Mouse (Mus musculus) midbrain, postnatal 0 days (tissue): ENCODE measurements at regions not wholly inside any gene's neighbourhood (a gene's known extent, or its start where the extent isn't known, plus 50 kb on each side); places are given as distances from the start of the nearest gene placed in this dataset.

Source experiments
- ATAC-seq: fragments of 200-750 bp; cut with Nextera tagmentation; 2 replicates; pipeline ENCODE4 v1.8.0; 2017; ENCODE audit warnings: moderate number of reproducible peaks, mild to moderate bottlenecking, moderate TSS enrichment, moderate library complexity; ENCODE audit not compliant: low FRiP score
- DNase-seq: peaks from one replicate; pipeline ENCODE4 v3.0.0-alpha.2; 2015; ENCODE audit warnings: low spot score
- H3K27ac ChIP-seq: fragments of 300-500 bp; sonication (generic); 2 replicates; pipeline ENCODE4 v1.5.1; 2014; ENCODE audit warnings: low read depth, mild to moderate bottlenecking, low read length, mixed read lengths
- H3K27me3 ChIP-seq: fragments of 300-500 bp; sonication (generic); 2 replicates; pipeline ENCODE4 v1.6.1; 2014; ENCODE audit warnings: low read length, control low read depth, mixed read lengths; ENCODE audit not compliant: insufficient read depth
- H3K36me3 ChIP-seq: fragments of 300-500 bp; sonication (generic); 2 replicates; pipeline ENCODE4 v1.6.1; 2014; ENCODE audit warnings: low read length, control low read depth, mixed read lengths; ENCODE audit not compliant: insufficient read depth
- H3K4me1 ChIP-seq: fragments of 300-500 bp; sonication (generic); 2 replicates; pipeline ENCODE4 v1.6.1; 2014; ENCODE audit warnings: mild to moderate bottlenecking, control low read depth, antibody characterized with exemption, low read length, mixed read lengths; ENCODE audit not compliant: insufficient read depth
- H3K4me2 ChIP-seq: fragments of 300-500 bp; sonication (generic); 2 replicates; pipeline ENCODE4 v1.6.1; 2014; ENCODE audit warnings: low read depth, mild to moderate bottlenecking, low read length, mixed read lengths; ENCODE audit not compliant: poor library complexity, severe bottlenecking
- H3K4me3 ChIP-seq: fragments of 300-500 bp; sonication (generic); 2 replicates; pipeline ENCODE4 v1.5.1; 2014; ENCODE audit warnings: low read depth, mild to moderate bottlenecking, low read length, moderate library complexity
- H3K9ac ChIP-seq: fragments of 300-500 bp; sonication (generic); replicated peaks from 2 replicates; pipeline ENCODE4 v1.6.1; 2014; ENCODE audit warnings: mild to moderate bottlenecking, low read length, moderate library complexity, mixed read lengths; ENCODE audit not compliant: poor library complexity, severe bottlenecking
- H3K9me3 ChIP-seq: fragments of 300-500 bp; sonication (generic); 2 replicates; pipeline ENCODE4 v1.6.1; 2016; ENCODE audit warnings: low read length, control low read depth
- CTCF ChIP-seq: IDR thresholded peaks from 2 replicates; pipeline ENCODE4 v1.5.1; 2016; ENCODE audit warnings: antibody characterized with exemption, mild to moderate bottlenecking
- WGBS: fragments of 180-500 bp; shearing (Covaris S2); extraction: QIAGEN DNeasy Blood & Tissue Kit; methylation state at CpG from one replicate; pipeline ENCODE4 v1.1.7; 2014; 5-methylcytosine and 5-hydroxymethylcytosine counted together

DNA sequence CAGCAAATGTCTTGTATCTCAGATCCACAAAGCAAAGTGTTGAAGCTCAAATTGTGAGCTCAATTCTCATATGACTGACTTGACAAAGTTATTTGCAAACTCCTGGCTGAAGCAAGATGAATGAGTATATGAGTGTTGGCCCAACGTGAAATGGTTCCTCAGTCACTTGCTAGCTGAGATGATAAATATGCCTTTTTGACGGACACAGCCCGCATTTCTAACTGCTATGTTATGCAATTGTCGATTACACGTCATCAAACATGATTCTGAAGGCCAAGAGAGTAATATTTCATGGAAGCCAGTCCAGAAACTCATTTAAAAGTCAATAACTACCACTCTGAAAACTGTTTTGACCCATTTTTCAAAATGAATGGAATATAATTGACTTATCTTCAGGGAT lies 520.6 kb downstream of the Lipi start:
- Histone ChIP-seq H3K27me3 (no peaks in the 10 kb centered on the region), H3K4me1 (no peaks in the 10 kb centered on the region), H3K27ac (no peak overlapping the region), H3K4me2 (no peak overlapping the region), H3K4me3 (no peak overlapping the region), H3K9me3 (no peaks in the 10 kb centered on the region), H3K9ac (no peak overlapping the region), H3K36me3 (no peaks in the 10 kb centered on the region)
- ATAC-seq (no peak), DNase-seq (no peak)
- no peak for TF ChIP-seq CTCF
- 89% methylated on average over 5 of the region's 5 CpGs for WGBS

GRCm38 (mm10) chr16:75052953-75053352 lies 532.9 kb downstream of the Lipi start:
- H3K4me3 ChIP-seq, result no peak overlapping the region
- H3K9ac ChIP-seq, result no peak overlapping the region
- H3K4me1 ChIP-seq, result no peaks in the 10 kb centered on the region
- no peaks in the 10 kb centered on the region for H3K36me3 ChIP-seq
- H3K27ac ChIP-seq, result no peak overlapping the region
- no peaks in the 10 kb centered on the region for H3K27me3 ChIP-seq
- no peak overlapping the region for H3K4me2 ChIP-seq
- ATAC-seq, result no peak
- no peak for TF ChIP-seq CTCF
- DNase-seq, result no peak
- no peaks in the 10 kb centered on the region for H3K9me3 ChIP-seq

- Histone ChIP-seq H3K4me1 (no peaks in the 10 kb centered on the region), H3K36me3 (no peaks in the 10 kb centered on the region), H3K4me3 (no peak overlapping the region), H3K27me3 (no peaks in the 10 kb centered on the region), H3K27ac (no peak overlapping the region), H3K9me3 (no peaks in the 10 kb centered on the region), H3K4me2 (no peak overlapping the region), H3K9ac (no peak overlapping the region)
- 85% methylated on average over 2 of the region's 2 CpGs for WGBS
- ATAC-seq, result no peak
- TF ChIP-seq CTCF, result no peak
- DNase-seq, result no peak
These were observed 539.9 kb downstream of the Lipi start for GRCm38 (mm10) chr16:75045969-75046368.
